Mouse (Mus musculus): ENCODE data around the gene Nckap1.

Gene Nckap1

GRCm38 (mm10) chr2:80581043-80581711, at the start of gene Nckap1:
Nckap1 (minus strand) TSS chr2:80581380.
- DNase-seq = peak; percentile 80 to 86

GRCm38 (mm10) chr2:80624523-80624922, 43.3 kb upstream of the Nckap1 start:
- DNase-seq = no peak

DNA sequence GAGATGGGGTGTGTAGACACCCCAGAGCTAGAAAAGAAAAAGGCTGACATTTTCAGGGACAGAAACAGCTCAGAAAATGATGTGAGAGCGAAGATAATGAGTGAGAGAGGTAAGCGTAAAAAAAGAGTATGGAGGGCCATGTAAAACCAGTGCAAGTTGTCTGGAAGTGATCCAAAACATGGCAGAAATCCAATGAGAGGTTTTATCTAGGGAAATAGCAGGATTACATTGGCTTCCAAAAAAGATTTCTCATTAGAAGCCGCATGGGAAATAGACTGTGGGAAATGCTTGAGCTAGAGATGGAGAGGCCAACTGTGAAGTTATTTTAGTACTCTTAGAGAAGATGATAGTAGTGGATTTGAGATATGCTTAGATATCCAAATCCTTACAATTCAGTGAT, 40.7 kb upstream of the Nckap1 start:
- DNase-seq = no peak

DNA sequence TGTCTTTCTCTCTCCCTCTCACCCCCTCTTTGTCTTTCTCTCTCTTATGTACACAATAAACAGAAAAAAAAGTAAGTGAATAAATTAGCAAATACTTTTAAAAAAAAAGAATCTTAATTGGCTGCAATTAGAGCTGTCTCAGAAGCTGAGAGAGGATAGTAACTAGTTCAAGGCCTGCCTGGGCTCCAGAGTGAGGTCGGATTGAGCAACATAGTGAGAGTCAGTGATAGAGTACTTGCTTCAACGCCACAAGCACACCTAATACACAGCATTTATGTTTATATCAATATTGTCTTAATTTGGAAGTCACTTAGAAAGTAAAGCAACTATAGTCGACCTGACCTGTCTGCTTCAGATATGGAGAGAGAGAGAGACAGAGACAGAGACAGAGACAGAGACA, 37.8 kb upstream of the Nckap1 start:
- DNase-seq = no peak

- DNase-seq = peak; percentile 94 to 95
These were observed 35.9 kb upstream of the Nckap1 start, which contains the start of the genes Dusp19 and Nup35 for GRCm38 (mm10) chr2:80616854-80617737. Dusp19 (plus strand) TSS chr2:80617045. Nup35 (plus strand) TSS chr2:80617236.

- DNase-seq = no peak
These were observed 31.6 kb upstream of the Nckap1 start for GRCm38 (mm10) chr2:80612796-80613195.

GRCm38 (mm10) chr2:80612286-80612685, 31.1 kb upstream of the Nckap1 start:
- DNase-seq = no peak

GRCm38 (mm10) chr2:80603771-80604426, 22.7 kb upstream of the Nckap1 start:
- no peak for DNase-seq

DNA sequence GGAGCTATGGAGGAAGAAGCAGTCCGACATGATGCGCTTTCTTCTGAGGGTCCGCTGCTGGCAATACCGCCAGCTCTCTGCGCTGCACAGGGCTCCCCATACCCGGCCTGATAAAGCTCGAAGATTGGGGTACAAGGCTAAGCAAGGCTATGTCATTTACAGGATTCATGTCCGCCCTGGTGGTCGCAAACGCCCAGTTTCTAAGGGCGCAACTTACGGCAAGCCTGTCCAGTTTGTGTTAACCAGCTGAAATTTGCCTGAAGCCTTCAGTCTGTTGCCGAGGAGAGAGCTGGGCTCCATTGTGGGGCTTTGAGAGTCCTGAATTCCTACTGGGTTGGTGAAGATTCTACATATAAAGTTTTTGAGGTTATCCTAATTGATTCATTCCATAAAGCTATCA, 21.6 kb upstream of the Nckap1 start:
- no peak for DNase-seq

- no peak for DNase-seq
These were observed 19.4 kb upstream of the Nckap1 start for GRCm38 (mm10) chr2:80600611-80601010.

GRCm38 (mm10) chr2:80599850-80600249, 18.7 kb upstream of the Nckap1 start:
- no peak for DNase-seq

- no peak for DNase-seq
These were observed 15.8 kb upstream of the Nckap1 start for GRCm38 (mm10) chr2:80596960-80597359.

- no peak for DNase-seq
These were observed 13.2 kb upstream of the Nckap1 start for GRCm38 (mm10) chr2:80594215-80594918.

DNA sequence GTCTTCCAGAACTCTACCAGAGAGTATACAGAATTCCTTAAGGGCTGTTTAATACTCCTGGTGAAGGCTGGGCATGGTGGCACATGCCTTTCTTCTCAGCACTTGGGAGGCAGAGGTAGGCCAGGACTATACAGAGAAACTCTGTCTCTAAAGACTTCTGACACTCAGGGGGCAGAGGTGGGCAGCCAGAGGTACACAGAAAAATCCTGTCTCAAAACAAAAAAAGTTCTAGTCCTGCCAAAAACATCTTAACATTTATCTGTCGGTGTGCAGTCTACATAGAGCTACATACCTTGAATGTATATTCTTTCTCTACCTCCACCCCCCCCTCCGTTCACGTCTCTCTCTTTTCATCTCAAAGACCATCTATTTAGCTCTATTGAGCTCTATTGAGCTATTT, 1.2 kb upstream of the Nckap1 start:
- no peak for DNase-seq

- DNase-seq = no peak
These were observed 744 bp downstream of the Nckap1 start for GRCm38 (mm10) chr2:80580311-80580961.

GRCm38 (mm10) chr2:80579253-80579891, 1.8 kb downstream of the Nckap1 start:
- no peak for DNase-seq

GRCm38 (mm10) chr2:80577286-80577685, 3.9 kb downstream of the Nckap1 start:
- DNase-seq = no peak

GRCm38 (mm10) chr2:80570656-80571055, 10.5 kb downstream of the Nckap1 start:
- DNase-seq = no peak

DNA sequence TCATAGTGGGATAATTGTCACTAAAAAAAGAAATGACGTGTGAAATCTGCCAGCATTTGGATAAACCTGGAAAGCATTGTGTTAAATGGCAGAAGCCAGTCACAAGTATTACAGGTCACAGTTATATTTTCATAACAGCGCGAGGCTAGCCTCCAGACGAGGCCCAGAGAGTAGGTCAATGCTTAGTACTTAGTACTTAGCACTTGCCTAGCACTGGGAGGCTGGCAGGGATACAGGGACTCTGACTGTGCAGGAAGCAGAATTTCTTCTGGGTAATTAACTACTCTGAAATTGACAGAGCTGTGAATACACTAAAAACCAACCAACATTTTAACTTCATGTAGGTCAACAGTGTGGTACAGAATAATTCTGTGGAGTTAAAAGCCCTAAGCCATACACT, 13.8 kb downstream of the Nckap1 start:
- no peak for DNase-seq

GRCm38 (mm10) chr2:80562253-80562652, 18.9 kb downstream of the Nckap1 start:
- DNase-seq = no peak

DNA sequence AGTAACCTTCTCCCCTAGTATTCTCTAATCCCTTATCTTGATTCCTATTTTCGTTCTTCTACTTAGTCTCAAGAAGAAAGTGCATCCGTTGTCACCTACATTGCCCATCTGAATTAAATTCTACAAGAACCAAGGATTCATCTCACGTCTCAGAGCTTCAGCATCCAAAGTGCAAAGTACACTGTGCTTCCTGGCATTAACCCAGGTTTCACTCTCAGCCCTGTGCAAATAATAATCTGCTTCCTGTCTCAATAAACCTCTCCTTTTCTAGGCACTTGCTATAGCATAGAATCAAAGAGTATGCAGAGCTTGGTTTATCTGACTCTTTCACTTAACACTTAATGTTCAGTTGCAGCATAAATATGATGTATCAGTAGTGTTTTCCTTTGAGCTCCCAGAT, 19.7 kb downstream of the Nckap1 start:
- no peak for DNase-seq

- no peak for DNase-seq
These were observed 20.4 kb downstream of the Nckap1 start for GRCm38 (mm10) chr2:80560773-80561172.
